Mouse (Mus musculus) kidney, postnatal 25 days (tissue): ENCODE measurements around the gene Magi2.
"Not testable (repeated sequence)": the region's sequence is repeated elsewhere in the genome, so short reads cannot be mapped to it uniquely, and the experiment has no call there.

Source experiments
- DNase-seq, 2 experiments: peaks; one replicate each; pipeline ENCODE4 v3.0.0; 2021; ENCODE audit warnings: mixed read lengths in 2 of 2

Gene Magi2

DNA sequence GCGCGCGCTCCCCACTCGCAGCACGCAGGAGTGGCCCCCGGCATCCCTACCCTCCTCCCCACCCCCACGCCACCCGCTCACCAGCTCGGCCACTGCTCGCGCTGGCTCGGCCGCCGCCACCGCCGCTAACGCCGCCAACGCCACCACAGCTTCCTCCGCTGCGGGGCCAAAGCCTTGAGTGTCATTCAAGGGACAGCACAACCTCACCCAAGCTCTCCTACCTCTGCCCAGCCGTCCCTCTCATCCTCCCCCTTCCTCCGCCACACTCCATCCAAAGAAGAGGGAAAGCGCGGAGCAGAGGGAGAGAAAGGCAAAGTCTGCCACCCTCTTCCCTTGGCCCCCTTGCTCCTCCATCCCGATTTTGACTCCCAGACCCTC lies at the start of gene Magi2:
TSS of gene Magi2 (plus strand) at position 171 of the 378 bp plus-strand sequence.
- no peak for DNase-seq

DNA sequence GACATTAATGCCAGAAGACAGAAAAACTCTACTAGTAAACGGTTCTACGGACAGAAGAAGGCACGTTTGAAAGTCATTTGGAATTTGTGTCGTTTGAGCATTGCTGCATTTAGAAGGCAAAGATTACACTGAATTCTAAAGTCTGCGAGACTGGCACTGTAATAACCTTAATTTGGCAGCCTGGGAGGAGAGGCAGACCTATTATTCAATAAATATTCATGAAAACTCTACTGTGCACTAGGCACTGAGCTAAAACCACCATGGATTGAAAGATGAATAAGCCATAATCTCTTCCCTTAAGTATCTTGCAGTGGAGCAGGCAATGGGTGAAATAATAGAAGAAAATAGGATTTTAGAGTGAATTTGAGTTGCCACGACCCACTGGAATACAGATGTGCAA lies 48.2 kb upstream of the Magi2 start:
- DNase-seq: no peak

DNA sequence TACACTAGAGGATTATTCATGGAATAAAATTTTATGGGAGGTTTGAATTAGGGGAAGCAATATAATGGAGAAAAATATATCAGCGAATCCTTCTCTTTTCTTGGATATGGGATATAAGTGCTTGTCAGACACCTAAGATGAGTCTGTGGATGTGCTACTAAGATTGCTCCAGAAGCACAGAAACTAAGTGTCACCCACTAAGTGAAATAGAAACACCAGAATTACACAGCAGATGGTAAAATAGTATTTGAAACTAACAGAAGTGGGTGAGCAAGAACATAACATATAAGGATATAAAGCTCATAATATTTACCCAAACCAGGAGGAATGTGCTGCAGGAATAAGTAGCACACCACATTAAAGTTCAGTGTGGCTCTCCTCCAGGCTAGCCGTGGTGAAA lies 40.7 kb upstream of the Magi2 start:
- no peak for DNase-seq

DNA sequence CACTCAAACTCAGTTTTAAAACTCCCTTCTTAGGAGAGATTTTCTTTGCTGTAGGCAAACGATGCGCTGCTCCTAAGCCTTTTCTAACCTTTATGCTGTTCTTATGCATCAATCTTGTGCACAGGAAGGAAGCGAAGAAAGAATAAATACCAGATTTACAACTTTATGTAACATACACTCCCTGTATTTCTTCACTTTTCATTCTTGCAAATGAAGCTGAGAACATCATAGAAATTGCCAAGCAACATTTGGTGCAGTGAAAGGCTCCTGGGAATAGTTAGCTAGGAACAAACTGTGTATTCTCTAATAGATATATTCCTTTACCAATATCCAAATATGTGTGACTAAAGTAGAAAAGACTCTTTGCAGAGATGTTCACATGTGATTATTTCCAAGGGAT lies 15.2 kb upstream of the Magi2 start:
- DNase-seq: no peak

DNA sequence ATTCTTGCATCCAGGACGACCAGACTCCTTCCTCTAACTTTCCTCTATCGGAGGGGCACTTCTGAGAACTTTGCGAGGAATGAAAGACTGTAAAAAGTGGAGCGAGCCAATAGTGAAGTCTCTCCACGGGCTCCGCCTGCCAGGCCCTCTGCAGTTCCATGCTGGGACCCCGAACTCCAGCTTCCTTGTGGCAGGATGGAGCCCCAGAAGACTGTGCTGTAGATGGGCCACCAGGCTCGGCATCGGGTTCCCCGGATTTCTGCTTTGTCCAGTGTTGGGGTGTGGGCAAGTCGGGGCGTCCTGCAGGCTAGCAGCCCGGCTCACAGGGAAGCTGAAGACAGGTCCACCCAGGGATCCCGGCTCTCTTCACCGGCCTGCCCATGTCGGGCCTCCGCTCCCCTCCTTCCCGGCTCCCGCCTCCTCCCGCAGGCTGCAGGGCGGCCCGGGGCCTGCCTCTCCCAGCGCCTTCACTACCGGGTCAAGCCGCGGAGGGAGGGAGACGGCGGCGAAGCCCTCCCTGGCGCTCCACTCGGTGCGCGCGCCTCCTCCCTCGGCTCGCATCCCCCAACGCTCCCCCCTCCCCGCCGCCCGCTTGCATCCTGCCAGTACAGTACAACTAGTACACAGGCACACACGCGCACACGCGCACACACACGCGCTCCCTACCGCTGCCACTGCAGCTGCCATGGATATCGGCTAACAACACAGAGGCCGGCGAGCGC lies 531 bp upstream of the Magi2 start:
- peak; percentile 69 to 88 for DNase-seq

DNA sequence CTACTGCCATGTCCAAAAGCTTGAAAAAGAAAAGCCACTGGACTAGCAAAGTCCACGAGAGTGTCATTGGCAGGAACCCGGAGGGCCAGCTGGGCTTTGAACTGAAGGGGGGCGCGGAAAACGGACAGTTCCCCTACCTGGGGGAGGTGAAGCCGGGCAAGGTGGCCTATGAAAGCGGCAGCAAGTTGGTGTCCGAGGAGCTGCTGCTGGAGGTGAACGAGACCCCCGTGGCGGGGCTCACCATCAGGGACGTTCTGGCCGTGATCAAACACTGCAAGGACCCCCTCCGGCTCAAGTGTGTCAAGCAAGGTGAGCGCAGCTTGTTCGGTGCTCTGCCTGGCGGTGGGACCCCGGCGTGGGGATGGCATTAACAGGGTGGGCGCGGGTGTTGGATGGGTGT lies 445 bp downstream of the Magi2 start:
- peak in 1 of 2 experiments; percentile 40 for DNase-seq

DNA sequence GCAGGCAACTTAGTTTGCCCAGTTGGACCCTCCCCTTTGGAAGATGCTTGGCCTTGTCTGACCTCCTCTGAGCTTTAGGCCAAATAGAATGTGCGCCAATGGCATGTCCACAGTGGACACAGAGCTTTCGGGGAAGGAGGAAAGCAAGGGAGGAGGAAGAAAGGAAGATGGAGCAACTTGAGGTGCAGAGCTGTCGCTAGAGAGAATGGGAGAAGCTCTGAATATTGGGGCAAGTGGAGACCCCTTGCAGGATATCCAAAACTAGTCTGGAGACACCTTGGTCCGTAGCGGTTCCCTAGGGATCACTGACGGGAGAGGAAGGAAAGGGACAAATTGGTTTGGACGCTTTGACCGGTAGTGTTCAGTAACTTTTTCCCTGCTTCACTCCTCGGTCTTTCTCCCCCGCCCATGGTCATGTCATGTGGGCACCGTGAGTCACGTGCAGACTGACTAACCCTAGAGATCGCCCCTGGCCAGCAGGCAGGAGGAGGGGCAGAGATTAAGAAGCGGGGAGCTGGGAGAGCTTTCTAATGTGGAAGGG lies 1.0 kb downstream of the Magi2 start:
- DNase-seq: peak; percentile 76 to 84

DNA sequence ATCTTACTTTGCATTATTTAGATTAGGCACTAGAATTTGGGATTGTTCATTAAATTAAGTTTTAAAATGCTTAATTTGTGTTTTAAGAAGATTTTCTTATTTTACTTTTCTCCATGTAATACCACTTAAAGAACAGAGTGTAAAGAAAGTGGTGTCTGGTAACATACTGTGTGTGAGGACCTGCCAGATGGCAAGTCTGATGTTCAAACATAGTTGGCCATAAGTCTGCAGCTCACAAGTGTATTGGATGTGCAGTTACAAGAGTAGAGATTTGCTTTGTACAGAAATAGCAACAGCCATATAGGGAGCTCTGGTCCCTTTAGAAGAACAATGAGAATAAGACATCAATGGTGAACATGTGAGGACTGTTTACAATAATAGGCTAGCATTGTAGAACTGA lies 15.0 kb downstream of the Magi2 start:
- no peak for DNase-seq

DNA sequence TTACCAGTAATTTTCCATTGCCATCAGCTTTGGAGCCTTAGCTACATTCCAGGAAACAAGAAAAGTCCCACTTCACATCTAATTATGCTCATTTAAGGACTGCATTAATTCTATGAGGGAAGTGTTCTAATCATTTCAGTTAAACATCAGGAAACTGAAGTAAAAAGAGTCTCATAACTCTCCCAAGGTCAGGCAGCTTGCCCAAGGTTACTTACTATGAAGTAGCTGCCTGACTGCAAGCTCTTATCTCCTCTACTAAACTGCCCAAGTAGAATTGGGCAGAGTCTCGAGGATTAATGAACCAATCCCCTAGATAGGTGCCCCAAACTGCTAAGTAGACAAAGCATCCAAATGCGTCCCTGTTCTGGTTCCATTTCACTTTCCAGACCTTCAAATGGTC lies 19.6 kb downstream of the Magi2 start:
- DNase-seq: no peak

DNA sequence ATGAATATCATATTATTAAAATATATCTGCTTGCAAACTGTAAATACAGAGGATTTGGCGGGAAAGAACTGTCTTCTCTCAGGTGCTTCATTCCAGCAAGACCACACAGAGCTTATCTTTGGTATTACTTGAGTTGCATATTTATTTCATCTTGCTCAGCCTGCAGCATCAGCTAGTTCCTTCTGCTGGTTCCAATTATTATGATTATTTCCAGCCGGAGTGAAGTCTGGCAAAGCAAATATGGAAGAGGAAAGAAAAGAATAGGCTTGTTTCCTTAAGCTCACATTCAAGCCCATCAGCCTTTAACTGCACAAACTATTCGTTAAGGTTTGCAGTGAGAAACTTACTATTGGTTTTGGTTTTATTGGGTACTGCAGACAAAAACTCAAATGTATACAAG lies 20.4 kb downstream of the Magi2 start:
- no peak for DNase-seq

DNA sequence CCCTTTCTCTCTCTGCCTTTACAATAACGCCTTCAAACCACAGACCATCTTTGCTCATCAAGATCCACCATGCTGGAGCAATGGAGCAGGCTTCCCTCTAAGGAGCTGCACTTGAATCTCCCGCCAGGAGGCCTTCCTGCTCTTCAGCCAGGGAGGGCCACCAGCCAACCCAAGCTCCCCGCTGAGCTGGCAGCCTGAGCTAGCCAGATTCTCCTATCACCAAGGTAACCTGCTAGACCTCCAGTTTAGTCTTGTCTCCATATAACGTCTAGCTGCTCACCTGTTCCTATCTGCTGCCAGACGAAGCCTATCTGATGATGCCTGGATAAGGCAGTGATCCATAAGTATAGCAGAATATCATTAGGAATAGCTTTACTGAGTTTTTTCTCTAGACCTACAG lies 36.0 kb downstream of the Magi2 start:
- no peak for DNase-seq

DNA sequence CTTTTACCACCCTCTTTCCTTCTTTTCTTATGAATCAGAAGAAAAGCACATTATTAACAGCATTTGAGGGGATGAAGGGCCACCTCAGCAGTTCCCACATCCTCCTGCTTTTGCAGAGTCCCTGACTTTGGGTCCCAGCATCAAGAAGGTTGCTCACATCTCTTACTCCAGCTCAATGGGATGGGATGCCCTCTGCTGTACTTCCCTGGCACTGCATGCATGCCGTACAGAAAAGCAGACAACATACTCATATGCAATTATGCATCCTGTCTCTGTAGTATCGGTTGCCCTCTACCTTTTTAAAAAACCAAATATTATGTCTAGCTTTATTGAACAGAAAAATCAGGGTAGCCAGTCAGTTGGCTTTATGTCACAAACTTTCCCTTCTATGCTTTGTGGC lies 37.8 kb downstream of the Magi2 start:
- peak in 1 of 2 experiments; percentile 20 for DNase-seq

DNA sequence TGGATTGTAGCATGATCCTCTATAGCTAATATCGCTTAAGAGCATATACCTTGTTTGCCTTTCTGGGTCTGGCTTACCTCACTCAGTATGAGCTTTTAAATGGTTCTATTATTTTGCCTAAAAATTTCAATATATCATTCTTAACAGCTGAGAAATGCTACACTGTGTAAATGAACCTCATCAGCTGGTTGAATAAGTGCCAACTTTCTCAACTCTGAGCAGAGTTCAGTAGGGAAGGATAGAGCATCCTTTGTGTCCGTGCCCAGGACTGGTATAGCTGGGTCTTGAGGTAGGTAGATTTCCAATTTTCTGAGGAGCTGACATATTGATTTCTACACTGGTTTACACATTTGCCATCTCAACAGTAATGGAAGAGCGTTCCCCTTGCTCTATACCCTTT lies 65.7 kb downstream of the Magi2 start:
- DNase-seq: no peak

DNA sequence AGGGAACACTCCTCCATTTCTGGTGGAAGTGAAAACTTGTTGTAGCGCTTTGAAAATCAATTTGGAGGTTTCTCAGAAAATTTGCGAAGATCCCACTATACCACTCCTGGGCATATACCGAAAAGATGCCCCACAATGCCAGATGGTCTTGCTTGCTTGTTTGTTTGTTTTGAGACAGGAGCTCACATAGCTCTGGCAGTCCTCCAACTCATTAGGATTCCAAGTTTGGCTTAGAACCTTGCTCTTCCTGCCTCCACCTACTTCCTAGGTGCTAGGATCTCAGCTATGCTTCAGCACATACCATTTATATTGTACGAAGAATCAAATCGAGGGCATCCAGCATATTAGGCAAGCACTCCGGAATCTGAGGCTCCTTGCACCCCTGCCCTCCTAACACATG lies 79.8 kb downstream of the Magi2 start:
- no peak for DNase-seq

DNA sequence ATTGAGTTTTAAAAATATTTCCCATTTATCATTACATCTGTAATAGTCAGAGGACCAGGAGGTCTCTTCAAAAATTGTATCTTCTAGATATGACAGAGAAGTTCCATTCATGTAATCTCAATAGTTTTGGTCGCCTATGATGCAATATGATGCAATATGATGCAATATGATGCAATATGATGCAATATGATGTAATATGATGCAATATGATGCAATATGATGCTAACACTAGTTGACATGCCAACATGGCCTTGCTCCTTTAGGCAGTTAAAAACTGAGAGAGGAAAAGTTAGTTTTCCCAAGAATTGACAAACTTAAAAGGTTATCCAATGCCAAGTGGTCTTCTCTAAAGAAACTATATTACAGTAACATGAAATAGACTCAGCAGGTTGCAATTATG lies 83.0 kb downstream of the Magi2 start:
- no peak for DNase-seq

DNA sequence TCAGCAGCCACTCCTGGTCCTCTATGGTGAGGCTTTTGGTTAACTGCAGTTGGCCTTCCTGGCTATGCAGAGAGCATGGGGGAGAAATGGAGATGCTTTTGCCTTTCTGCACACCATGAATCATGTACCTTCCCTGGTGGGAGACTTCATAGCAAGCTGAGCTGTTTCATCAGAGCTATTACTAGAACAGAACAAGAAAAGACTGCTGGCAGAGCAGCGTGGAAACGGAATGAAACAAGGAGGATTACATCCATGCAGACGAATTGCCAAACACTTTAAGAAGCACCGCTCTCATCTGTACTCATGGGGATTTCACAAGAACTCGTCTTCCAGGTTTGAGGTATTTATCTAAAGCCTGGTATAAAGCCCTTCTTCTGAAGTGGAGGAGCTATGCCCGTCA lies 95.7 kb downstream of the Magi2 start:
- DNase-seq: no peak

DNA sequence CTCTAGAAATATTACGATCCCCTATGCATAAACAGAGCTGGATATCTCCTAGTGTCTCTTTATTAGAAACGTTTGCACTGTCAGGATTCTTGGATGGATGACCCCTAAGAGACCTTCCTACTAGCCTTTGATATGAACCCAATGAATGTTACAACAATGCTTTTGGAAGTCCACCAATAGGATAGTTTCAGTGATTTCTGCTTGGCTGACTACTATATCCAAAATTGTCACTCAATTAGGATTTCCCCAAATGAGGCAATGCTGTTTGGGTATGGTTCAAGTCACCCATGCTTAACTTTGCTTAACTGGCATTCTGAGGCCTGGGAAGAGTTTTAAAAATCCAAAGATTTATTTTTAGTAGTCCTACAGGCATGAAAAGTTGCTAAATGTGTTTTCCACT lies 110.7 kb downstream of the Magi2 start:
- no peak for DNase-seq

DNA sequence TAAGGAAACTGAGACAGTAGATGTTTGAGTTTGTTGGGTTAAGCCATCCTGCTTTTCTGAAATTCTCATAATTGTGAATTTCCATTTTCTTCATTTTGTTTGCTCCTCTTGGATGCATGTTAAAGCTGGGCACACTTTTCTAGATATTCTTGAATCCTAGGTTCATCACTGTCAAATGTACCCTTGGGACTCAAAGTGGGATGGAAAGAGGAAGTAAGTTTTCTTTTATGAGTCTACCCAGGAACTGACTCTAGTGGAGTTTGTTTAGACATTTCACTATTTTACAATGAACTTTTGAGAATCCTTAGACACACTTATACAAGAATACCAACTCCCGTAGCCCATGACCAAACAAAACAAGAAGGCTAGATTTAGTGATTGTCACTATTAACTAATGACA lies 141.3 kb downstream of the Magi2 start:
- no peak for DNase-seq

DNA sequence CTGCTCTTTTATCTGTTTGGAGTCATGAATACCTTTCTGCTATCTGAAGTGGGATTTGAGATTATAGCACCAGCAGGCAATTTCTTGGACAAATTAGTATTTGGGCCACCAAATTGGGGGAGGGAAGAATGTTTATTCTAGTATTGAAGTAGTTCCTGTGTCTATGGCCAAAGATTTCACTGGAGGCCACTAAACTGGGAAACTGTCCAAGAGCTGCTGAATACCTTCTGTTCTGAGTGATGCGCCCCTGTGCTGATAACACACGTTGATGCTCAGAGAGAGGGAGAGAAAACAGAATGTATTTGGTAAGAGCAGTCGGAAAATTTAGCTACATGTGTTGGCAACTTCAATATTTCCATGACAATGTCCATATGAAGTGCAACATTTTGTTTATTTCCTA lies 169.0 kb downstream of the Magi2 start:
- DNase-seq: no peak

DNA sequence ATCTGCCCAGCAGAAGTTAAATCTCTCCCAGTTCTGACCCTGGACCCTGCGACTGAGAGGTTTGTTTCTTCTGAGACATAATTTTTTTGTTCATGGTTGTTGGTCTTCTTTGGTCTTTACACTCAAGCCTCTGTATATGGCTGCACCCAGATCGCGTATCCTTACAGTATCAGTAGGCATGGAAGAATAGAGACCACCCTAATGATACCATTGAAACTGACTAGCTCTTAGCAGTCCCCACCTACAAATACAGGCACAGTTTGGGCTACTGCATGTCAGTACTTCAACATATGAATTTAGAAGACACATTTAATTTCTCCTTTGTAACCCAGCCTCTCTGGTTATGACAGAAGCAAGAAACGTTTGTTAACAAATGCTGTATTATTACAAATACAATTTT lies 173.5 kb downstream of the Magi2 start:
- DNase-seq: no peak

DNA sequence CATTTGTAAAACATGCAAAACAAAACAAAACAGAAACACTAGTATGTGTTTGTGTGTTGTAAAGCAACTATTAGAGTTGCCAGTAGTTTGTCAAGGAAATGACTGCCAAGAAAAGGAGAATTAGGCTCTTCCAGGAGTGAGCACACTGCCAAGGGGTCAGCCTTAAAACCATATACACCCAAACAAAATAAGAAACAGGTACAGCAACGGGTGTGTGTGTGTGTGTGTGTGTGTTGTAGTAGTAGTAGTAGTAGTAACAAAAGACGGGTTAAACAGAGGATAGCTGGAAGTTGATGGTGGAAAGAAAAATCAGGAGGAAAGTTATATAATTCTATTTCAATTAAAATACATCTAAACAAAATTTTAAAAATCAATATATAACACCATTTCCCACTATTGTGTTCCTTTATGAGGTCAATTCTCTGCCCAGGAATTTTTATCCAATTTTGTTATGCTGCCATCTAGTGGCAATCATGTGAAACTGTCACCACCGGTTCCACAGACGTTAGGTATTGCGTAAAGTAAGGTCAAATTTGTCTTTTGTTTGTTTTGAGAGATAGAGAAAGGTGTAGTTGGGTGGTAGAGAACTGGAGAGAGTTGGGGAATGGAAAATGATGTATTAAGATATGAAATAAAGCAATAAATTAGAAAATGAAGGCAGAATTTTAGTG lies 174.0 kb downstream of the Magi2 start:
- DNase-seq: no peak

DNA sequence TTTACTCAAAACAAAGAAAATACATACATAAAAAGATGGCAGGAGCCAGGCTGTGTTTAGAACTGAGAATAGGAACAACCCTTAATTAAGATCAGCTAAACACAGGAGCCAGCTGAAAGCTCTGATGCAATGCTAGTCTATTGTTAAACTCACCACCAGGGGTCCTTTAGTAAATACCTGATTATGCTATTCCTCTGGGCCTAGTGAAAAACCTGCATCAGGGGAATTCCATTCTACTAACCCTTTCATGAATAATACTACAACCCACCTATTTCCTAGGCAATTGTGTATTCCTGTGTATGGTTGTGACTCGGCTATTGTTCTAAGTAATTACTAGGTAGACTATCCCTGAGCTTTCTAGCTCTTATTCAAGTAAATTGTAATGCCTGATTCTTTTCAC lies 177.4 kb downstream of the Magi2 start:
- not testable (repeated sequence) for DNase-seq

DNA sequence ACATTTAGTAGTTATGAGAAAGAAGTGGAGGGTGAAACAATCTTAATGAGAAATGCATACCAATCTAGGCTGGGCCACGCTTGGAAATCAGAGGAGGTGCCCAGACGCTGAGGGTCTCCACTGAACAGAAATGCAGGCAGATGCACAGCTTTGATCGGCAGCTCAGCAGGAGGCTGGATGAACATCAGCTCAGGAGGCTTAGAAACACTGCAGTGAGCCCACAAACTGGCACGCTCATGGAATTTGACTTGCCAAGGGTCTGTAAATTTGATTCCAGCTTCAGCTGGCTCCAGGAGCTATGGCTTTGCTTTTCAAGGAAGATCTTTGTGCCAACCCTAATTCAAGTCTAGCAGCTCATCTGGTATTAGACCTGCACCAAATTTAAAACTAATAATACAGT lies 187.7 kb downstream of the Magi2 start:
- DNase-seq: no peak

DNA sequence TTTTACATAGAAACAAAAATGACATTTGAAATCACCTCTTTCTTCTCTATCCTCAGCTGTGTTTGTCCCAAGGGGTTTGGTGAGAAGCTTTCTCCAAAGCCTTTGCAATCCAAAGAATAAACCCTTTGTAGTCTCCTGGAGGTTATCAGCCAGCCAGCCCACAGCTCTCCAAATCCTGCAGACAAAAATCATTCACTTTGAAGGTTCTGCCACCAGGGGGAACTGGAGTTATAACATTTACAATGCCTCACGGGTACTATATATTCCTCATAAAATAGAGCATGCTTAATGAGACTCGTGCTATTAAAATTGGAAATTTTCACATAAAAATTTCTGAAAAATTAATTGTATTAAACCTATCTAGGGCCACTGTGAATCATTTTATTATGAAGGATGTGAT lies 202.5 kb downstream of the Magi2 start:
- DNase-seq: peak in 1 of 2 experiments; percentile 35

DNA sequence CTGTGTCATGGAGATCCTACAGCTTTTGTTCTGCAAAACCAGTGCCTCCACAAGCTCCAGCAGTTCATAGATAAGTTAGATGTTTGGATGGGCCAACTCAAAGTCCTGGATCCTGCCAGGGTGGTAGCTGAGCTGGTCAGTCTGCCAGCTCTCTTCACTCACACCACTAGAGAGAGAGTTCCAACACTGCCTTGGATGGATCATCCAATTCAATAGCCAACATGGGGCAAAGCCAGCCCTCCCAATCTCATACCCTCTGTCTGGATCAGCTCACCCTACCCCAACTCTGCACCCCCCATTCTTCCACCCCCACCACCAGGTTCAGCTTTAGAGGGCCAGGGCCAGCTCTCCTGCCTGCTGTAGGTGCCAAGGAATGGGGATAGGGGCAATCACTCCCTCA lies 235.7 kb downstream of the Magi2 start:
- no peak for DNase-seq
